Mouse (Mus musculus) fat pad, adult 2 months (tissue): ENCODE measurements around the gene Myl3.

Experiments
- DNase-seq: peaks from one replicate; pipeline ENCODE4 v3.0.0-alpha.2; 2011; ENCODE audit warnings: low read depth, low spot score; ENCODE audit errors: extremely low read depth

Gene Myl3

GRCm38 (mm10) chr9:110758605-110759004 is 16.9 kb downstream of the Myl3 start:
- DNase-seq: no peak

- no peak for DNase-seq
These were observed 17.6 kb downstream of the Myl3 start for GRCm38 (mm10) chr9:110759265-110759664.

GRCm38 (mm10) chr9:110760886-110761285 is 19.2 kb downstream of the Myl3 start:
- no peak for DNase-seq

- no peak for DNase-seq
These were observed 21.1 kb downstream of the Myl3 start for GRCm38 (mm10) chr9:110762763-110763162.

- DNase-seq: no peak
These were observed 21.7 kb downstream of the Myl3 start for GRCm38 (mm10) chr9:110763405-110763804.

GRCm38 (mm10) chr9:110772336-110772735 is 30.7 kb downstream of the Myl3 start:
- no peak for DNase-seq

- DNase-seq: no peak
These were observed 33.0 kb downstream of the Myl3 start for GRCm38 (mm10) chr9:110774403-110775268.

- DNase-seq: no peak
These were observed 33.8 kb downstream of the Myl3 start for GRCm38 (mm10) chr9:110775269-110776022.

GRCm38 (mm10) chr9:110778100-110778499 is 36.4 kb downstream of the Myl3 start:
- no peak for DNase-seq

GRCm38 (mm10) chr9:110778559-110778958 is 36.9 kb downstream of the Myl3 start:
- DNase-seq: no peak

- DNase-seq: no peak
These were observed 37.7 kb downstream of the Myl3 start for GRCm38 (mm10) chr9:110779242-110779913.

GRCm38 (mm10) chr9:110781256-110781721 is 39.6 kb downstream of the Myl3 start:
- DNase-seq: no peak

GRCm38 (mm10) chr9:110781731-110782130 is 40.1 kb downstream of the Myl3 start:
- no peak for DNase-seq

GRCm38 (mm10) chr9:110783611-110784010 is 42.0 kb downstream of the Myl3 start:
- DNase-seq: no peak

GRCm38 (mm10) chr9:110788169-110788568 is 46.5 kb downstream of the Myl3 start:
- no peak for DNase-seq

GRCm38 (mm10) chr9:110790462-110790861 is 48.8 kb downstream of the Myl3 start:
- no peak for DNase-seq

GRCm38 (mm10) chr9:110797013-110797412 is 55.4 kb downstream of the Myl3 start:
- no peak for DNase-seq

GRCm38 (mm10) chr9:110797866-110798265 is 56.2 kb downstream of the Myl3 start, which contains the start of gene Prss42:
Prss42 (plus strand) TSS chr9:110798166.
- no peak for DNase-seq

- DNase-seq: no peak
These were observed 59.3 kb downstream of the Myl3 start for GRCm38 (mm10) chr9:110800834-110801479.

- DNase-seq: no peak
These were observed 61.6 kb downstream of the Myl3 start for GRCm38 (mm10) chr9:110803294-110803693.

GRCm38 (mm10) chr9:110810051-110810450 is 68.4 kb downstream of the Myl3 start:
- DNase-seq: no peak
